Mouse (Mus musculus) hindbrain, embryonic 14.5 days (tissue): ENCODE results near the gene Magi2. TPM values are rescaled to one million over a fixed set of nuclear protein-coding genes. Genes with fewer than 3 reads are reported as not detected.

Experiments
- ATAC-seq: fragments of 200-750 bp; cut with Nextera tagmentation; 2 replicates; pipeline ENCODE4 v1.8.0; 2017; ENCODE audit warnings: moderate number of reproducible peaks, mild to moderate bottlenecking, moderate TSS enrichment, moderate library complexity; ENCODE audit not compliant: low FRiP score
- DNase-seq: peaks from one replicate; pipeline ENCODE4 v3.0.0-alpha.2; 2015; ENCODE audit warnings: low spot score
- H3K27ac ChIP-seq: fragments of 300-500 bp; sonication (generic); 2 replicates; pipeline ENCODE4 v1.5.1; 2014; ENCODE audit warnings: mild to moderate bottlenecking, moderate library complexity
- H3K27me3 ChIP-seq: fragments of 300-500 bp; sonication (generic); 2 replicates; pipeline ENCODE4 v1.6.1; 2014; ENCODE audit warnings: mild to moderate bottlenecking, low read length, mixed read lengths; ENCODE audit not compliant: control insufficient read depth, insufficient read depth
- H3K36me3 ChIP-seq: fragments of 300-500 bp; sonication (generic); replicated peaks from 2 replicates; pipeline ENCODE4 v1.6.1; 2014; ENCODE audit not compliant: control insufficient read depth, insufficient read depth
- H3K4me1 ChIP-seq: fragments of 300-500 bp; sonication (generic); replicated peaks from 2 replicates; pipeline ENCODE4 v1.6.1; 2014; ENCODE audit warnings: antibody characterized with exemption, low read length, mixed read lengths; ENCODE audit not compliant: control insufficient read depth, insufficient read depth
- H3K4me2 ChIP-seq: fragments of 300-500 bp; sonication (generic); replicated peaks from 2 replicates; pipeline ENCODE4 v1.6.1; 2014; ENCODE audit warnings: mild to moderate bottlenecking, moderate library complexity
- H3K4me3 ChIP-seq: fragments of 300-500 bp; sonication (generic); replicated peaks from 2 replicates; pipeline ENCODE4 v1.5.1; 2014; ENCODE audit warnings: mild to moderate bottlenecking, low read length
- H3K9ac ChIP-seq: fragments of 300-500 bp; sonication (generic); 2 replicates; pipeline ENCODE4 v1.6.1; 2014
- H3K9me3 ChIP-seq: fragments of 300-500 bp; sonication (generic); 2 replicates; pipeline ENCODE4 v1.6.1; 2016; ENCODE audit warnings: low read length; ENCODE audit not compliant: control insufficient read depth
- WGBS: fragments of 180-500 bp; shearing (Covaris S2); extraction: QIAGEN DNeasy Blood & Tissue Kit; methylation state at CpG from one replicate; pipeline ENCODE4 v1.1.7; 2014; 5-methylcytosine and 5-hydroxymethylcytosine counted together
- polyA plus RNA-seq: library from polyadenylated mRNA; unstranded; fragments of >200 nt; fragmentation: Nextera tagmentation; extraction: Ambion mirVana; gene quantifications from 2 replicates; pipeline ENCODE4 v1.2.1, GENCODE M21; 2014

Gene Magi2
- polyA plus RNA-seq, 1 experiment from 2014 or later: 25.6 TPM

DNA sequence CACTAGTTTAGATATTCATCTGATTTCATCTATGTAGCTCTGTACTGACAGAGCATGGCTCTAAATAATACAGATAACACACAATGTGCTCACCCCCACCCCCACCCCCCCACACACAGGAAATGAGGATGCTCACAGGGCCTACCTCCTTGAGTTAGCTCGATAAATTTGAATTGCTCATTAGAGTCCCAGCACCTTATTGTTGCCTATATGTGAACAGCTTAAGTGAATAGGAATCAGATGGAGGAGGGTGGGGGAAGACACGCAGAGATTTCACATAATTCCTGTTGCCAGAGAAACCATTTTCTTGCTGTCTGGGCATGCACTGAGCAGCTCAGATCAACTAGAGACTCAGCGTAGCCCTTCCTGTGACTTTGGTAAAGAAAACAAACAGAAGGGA, 755.2 kb downstream of the Magi2 start:
- Histone ChIP-seq H3K27me3 (no peaks in the 10 kb centered on the region), H3K9ac (no peak overlapping the region), H3K9me3 (no peaks in the 10 kb centered on the region), H3K4me1 (peaks cover 27% of the 10 kb centered on the region), H3K36me3 (no peaks in the 10 kb centered on the region), H3K4me2 (no peak overlapping the region), H3K27ac (peak overlapping the region; percentile 2), H3K4me3 (no peak overlapping the region)
- peak; percentile 79 for ATAC-seq
- 10% methylated on average over 3 of the region's 3 CpGs for WGBS
- peak; percentile 39 for DNase-seq

DNA sequence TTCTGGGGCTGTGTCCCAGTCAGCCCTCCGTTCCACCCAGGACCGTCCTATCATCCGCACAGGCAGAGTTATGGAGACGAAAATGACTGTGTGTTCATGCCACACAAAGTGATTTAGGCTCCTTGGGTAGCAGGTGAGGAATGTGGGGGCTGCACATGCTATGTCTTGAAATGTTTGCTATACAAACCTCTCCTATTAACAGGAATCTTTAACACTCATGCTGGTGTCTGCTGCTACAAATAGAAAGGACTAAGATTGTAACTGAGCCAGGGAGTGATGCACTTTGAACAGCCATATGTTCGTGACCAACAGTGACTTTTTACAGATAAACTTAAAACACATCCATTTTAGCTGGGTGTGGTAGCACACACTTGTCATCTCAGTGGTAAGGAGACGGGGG, 772.6 kb downstream of the Magi2 start:
- H3K4me3 ChIP-seq: no peak overlapping the region

DNA sequence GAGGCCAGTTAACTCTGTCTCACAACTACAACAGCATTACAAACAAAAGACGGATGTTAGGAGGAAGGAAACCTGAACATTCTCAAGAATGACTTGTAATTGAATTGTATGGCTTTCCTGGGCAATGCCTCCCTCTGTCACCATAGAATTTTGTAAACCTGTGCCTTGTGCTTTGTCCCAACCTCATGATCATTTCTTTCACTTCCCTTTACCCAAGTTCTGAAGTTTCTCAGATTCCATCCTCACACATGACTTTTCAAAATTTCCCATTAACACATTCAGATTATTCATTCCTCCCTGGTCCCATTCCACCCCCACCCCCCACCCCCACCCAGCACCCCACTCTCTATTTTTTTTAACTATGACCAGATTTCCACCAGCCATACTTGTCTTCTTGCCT, 773.1 kb downstream of the Magi2 start:
- no peaks in the 10 kb centered on the region for H3K27me3 ChIP-seq
- H3K4me3 ChIP-seq: no peak overlapping the region
- H3K27ac ChIP-seq: no peak overlapping the region
- H3K4me2 ChIP-seq: no peak overlapping the region
- H3K4me1 ChIP-seq: no peaks in the 10 kb centered on the region
- DNase-seq (no peak), ATAC-seq (no peak)
- H3K9ac ChIP-seq: no peak overlapping the region
- WGBS: 87% methylated on average over 1 of the region's 1 CpGs
- H3K36me3 ChIP-seq: no peaks in the 10 kb centered on the region
- H3K9me3 ChIP-seq: no peaks in the 10 kb centered on the region

More for the DNA sequence above, 772.6 kb downstream of the Magi2 start:
- DNase-seq: no peak
- no peak for ATAC-seq
- Histone ChIP-seq H3K27me3 (no peaks in the 10 kb centered on the region), H3K27ac (no peak overlapping the region), H3K36me3 (no peaks in the 10 kb centered on the region), H3K4me2 (no peak overlapping the region), H3K9me3 (no peaks in the 10 kb centered on the region), H3K9ac (no peak overlapping the region), H3K4me1 (no peaks in the 10 kb centered on the region)
- 93% methylated on average over 6 of the region's 6 CpGs for WGBS

DNA sequence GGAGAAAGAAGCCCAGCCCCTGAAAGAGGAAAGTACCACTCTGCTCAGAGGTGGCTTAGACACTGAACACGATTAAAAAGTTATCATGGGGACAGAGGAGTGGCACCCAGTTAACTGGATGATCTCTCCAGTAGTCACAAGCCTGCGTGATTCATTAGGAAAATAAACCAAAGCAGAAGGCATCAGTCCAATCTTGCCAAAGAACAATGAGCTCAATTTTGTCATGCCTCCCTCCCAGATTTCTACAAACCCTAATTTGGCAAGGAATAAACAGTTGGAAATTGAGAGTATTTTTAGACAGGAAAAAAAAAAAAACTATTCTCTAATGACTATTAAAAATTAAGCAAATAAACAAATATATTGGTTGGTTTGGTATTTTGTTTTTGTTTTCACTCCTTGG, 779.8 kb downstream of the Magi2 start:
- ATAC-seq (no peak), DNase-seq (no peak)
- H3K4me2 ChIP-seq: no peak overlapping the region
- H3K27ac ChIP-seq: no peak overlapping the region
- no peak overlapping the region for H3K9ac ChIP-seq
- no peaks in the 10 kb centered on the region for H3K9me3 ChIP-seq
- no peaks in the 10 kb centered on the region for H3K36me3 ChIP-seq
- H3K4me3 ChIP-seq: no peak overlapping the region
- H3K27me3 ChIP-seq: no peaks in the 10 kb centered on the region
- no peaks in the 10 kb centered on the region for H3K4me1 ChIP-seq
- 84% methylated on average over 2 of the region's 2 CpGs for WGBS

DNA sequence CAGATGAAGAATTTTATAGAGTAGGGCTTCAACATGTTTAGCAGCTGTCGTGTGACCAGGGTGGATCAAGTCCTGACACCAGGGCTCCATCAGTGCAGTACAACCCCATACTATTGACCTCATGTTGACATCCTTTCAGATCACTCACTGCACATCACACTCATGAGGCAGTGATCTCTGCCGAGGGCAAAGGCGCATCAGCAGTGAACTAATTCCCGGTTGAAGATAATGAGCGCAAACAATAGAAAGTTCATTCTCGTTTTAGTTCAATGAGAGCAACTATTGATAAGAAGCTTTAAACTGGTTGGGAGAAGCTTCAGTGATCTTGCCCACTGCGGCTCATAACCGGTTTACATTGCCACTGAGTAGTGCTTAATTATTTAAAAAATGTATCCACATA, 780.4 kb downstream of the Magi2 start:
- H3K27ac ChIP-seq: no peak overlapping the region

DNA sequence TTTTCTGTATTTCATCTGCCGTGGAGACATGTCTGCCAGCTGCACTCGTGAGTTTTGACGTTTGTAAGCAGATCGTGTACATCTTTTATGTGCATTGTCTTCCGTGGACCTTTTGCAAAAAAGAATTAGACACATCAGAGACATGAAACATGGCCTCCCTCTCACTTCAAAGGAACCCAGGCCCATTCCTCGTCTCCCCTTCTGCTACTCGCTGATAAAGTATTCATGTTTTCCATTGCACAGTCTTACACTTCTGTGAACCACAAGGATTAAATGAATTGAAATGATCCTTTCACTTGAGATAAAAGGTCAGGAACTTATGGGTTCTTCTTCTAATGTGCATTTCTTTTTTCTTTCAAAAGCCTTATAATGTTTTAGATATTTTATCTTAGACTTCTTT, 783.4 kb downstream of the Magi2 start:
- ATAC-seq (no peak), DNase-seq (no peak)
- WGBS: 55% methylated on average over 7 of the region's 7 CpGs

More for the DNA sequence above, 780.4 kb downstream of the Magi2 start:
- no peaks in the 10 kb centered on the region for H3K27me3 ChIP-seq
- H3K9me3 ChIP-seq: no peaks in the 10 kb centered on the region
- ATAC-seq (no peak), DNase-seq (no peak)
- H3K9ac ChIP-seq: no peak overlapping the region
- WGBS: 90% methylated on average over 8 of the region's 8 CpGs
- no peak overlapping the region for H3K4me3 ChIP-seq
- no peak overlapping the region for H3K4me2 ChIP-seq
- H3K36me3 ChIP-seq: no peaks in the 10 kb centered on the region
- no peaks in the 10 kb centered on the region for H3K4me1 ChIP-seq

DNA sequence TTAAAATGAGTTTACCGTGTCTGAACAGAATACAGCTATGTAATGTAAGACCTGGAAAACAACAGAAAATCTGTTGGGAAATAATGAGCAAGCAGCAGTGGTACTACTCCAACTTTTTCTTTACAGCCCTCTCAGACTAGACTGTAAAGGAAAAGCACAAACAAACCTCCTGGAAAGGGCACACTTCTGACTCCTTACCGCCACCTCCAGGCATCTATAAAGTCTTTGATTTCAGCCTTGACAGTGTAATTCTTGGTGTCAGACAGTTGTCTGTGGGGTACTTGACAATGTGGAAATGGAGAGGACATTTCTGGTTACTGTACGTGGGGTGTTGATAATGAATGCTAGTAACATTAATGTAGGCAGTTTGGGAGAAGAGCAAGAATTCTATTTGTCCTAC, 791.2 kb downstream of the Magi2 start:
- ATAC-seq (no peak), DNase-seq (no peak)
- no peak overlapping the region for H3K4me3 ChIP-seq
- H3K4me1 ChIP-seq: 0 out of 2 replicates have a peak, but pooled peaks cover 5% of the 10 kb centered on the region
- H3K27me3 ChIP-seq: no peaks in the 10 kb centered on the region
- no peak overlapping the region for H3K27ac ChIP-seq
- no peak overlapping the region for H3K9ac ChIP-seq
- no peak overlapping the region for H3K4me2 ChIP-seq
- no peaks in the 10 kb centered on the region for H3K36me3 ChIP-seq
- no peaks in the 10 kb centered on the region for H3K9me3 ChIP-seq
- 83% methylated on average over 3 of the region's 3 CpGs for WGBS

More for the DNA sequence above, 783.4 kb downstream of the Magi2 start:
- Histone ChIP-seq H3K27ac (no peak overlapping the region), H3K4me1 (no peaks in the 10 kb centered on the region), H3K9me3 (no peaks in the 10 kb centered on the region), H3K4me2 (no peak overlapping the region), H3K27me3 (no peaks in the 10 kb centered on the region), H3K36me3 (no peaks in the 10 kb centered on the region), H3K9ac (no peak overlapping the region), H3K4me3 (no peak overlapping the region)

DNA sequence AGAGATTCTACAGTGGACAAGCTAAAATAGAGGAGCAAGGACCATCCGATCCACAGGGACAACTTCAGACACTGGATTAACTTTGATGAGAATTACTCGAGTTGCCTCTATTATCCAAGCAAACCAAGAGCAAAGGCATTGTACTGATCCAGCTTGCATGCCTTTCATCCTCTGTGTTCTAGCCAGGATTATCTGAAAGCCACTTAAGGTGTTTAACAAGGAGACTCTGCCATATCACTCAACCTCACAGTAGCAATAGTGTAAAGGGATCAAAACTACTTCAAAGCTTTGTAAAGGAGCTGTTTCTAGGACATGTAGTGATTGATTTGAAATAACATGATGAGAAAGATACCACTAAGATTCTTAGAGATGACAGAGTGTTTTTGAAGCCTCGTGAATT, 819.8 kb downstream of the Magi2 start:
- WGBS: 62% methylated on average over 3 of the region's 3 CpGs
- Histone ChIP-seq H3K9ac (no peak overlapping the region), H3K4me2 (no peak overlapping the region), H3K4me1 (no peaks in the 10 kb centered on the region), H3K27ac (no peak overlapping the region), H3K36me3 (no peaks in the 10 kb centered on the region), H3K4me3 (no peak overlapping the region), H3K9me3 (no peaks in the 10 kb centered on the region), H3K27me3 (no peaks in the 10 kb centered on the region)
- DNase-seq (no peak), ATAC-seq (no peak)

DNA sequence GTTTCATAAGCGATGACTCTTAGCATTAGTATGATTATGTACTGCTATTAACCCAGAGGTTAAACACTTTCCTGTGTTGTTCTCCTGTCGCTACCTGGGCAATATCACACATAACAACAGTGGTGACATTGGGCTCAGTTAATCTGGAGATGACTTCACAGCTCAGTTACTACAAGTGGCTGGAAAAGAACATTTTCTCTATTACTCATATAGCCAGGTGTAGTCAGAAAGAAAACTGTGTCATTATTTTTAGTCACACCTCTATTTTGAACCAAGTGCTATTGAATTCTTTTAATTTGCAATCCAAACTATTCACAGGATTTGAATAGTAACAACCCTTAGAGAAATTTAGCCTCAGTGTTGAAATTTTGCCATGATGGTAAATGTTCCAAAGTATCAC, 821.5 kb downstream of the Magi2 start:
- Histone ChIP-seq H3K27ac (no peak overlapping the region), H3K4me1 (no peaks in the 10 kb centered on the region), H3K27me3 (no peaks in the 10 kb centered on the region), H3K36me3 (no peaks in the 10 kb centered on the region), H3K4me3 (no peak overlapping the region), H3K9me3 (no peaks in the 10 kb centered on the region), H3K4me2 (no peak overlapping the region), H3K9ac (no peak overlapping the region)
- ATAC-seq (no peak), DNase-seq (no peak)
- 91% methylated on average over 2 of the region's 2 CpGs for WGBS

DNA sequence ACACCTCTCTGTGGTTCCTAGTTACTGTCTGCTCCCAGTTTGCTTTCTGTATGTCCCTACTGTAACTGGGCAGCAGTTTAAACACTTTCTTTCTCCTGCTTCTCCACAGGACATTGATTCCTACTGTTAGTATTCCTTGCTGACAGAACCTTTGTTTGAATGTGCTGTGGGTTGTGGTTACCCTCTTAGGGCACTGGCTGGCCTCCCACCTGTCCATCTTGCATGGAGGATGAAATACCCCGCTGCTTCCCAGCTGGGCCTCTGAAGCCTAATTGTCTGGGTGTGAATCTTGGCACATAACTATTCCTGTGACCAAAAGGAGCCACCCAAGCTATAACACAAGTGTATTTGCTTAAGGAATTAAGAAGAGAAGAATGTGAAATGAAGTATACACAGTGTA, 823.4 kb downstream of the Magi2 start:
- Histone ChIP-seq H3K9ac (no peak overlapping the region), H3K27ac (no peak overlapping the region), H3K4me3 (no peak overlapping the region), H3K27me3 (no peaks in the 10 kb centered on the region), H3K4me2 (no peak overlapping the region), H3K36me3 (no peaks in the 10 kb centered on the region), H3K9me3 (no peaks in the 10 kb centered on the region), H3K4me1 (no peaks in the 10 kb centered on the region)
- ATAC-seq (peak; percentile 56; the same call in 1 of the 2 replicates), DNase-seq (no peak)
- 33% methylated on average over 1 of the region's 1 CpGs for WGBS
